Mouse (Mus musculus) adrenal gland, postnatal 36 days (tissue): Measurements from ENCODE around the gene Slc39a11. TPM values are rescaled to one million over a fixed set of nuclear protein-coding genes. Genes with fewer than 3 reads are reported as not detected.
"Not testable (repeated sequence)": the region's sequence is repeated elsewhere in the genome, so short reads cannot be mapped to it uniquely, and the experiment has no call there.

Experiments
- DNase-seq, 2 experiments: peaks; one replicate each; pipeline ENCODE4 v3.0.0; 2021; ENCODE audit warnings: mixed read lengths in 1 of 2
- total RNA-seq, 2 experiments: library from RNA; stranded (reverse); gene quantifications; 2 replicates each; pipeline ENCODE4 v1.2.3; 2021

The Slc39a11 gene
- total RNA-seq, 2 experiments from 2014 or later: 27.4 to 27.7 TPM

GRCm38 (mm10) chr11:113597632-113598031 lies 52.2 kb downstream of the Slc39a11 start:
- DNase-seq: no peak

GRCm38 (mm10) chr11:113595144-113595543 lies 54.7 kb downstream of the Slc39a11 start:
- no peak for DNase-seq

- peak; percentile 16 to 17 for DNase-seq
These were observed 60.9 kb downstream of the Slc39a11 start for GRCm38 (mm10) chr11:113588936-113589335.

GRCm38 (mm10) chr11:113586423-113586822 lies 63.5 kb downstream of the Slc39a11 start:
- DNase-seq: no peak

- DNase-seq: no peak
These were observed 65.8 kb downstream of the Slc39a11 start for GRCm38 (mm10) chr11:113583879-113584661.

GRCm38 (mm10) chr11:113577221-113577620 lies 72.7 kb downstream of the Slc39a11 start:
- DNase-seq: no peak

- DNase-seq: no peak
These were observed 77.2 kb downstream of the Slc39a11 start for GRCm38 (mm10) chr11:113572641-113573040.

GRCm38 (mm10) chr11:113571616-113572015 lies 78.3 kb downstream of the Slc39a11 start:
- DNase-seq: no peak

GRCm38 (mm10) chr11:113568999-113569398 lies 80.9 kb downstream of the Slc39a11 start:
- no peak for DNase-seq

GRCm38 (mm10) chr11:113567926-113568325 lies 82.0 kb downstream of the Slc39a11 start:
- not testable (repeated sequence) for DNase-seq

- peak; percentile 89 to 92 for DNase-seq
These were observed 84.6 kb downstream of the Slc39a11 start for GRCm38 (mm10) chr11:113565006-113565995.

- DNase-seq: no peak
These were observed 87.6 kb downstream of the Slc39a11 start for GRCm38 (mm10) chr11:113562326-113562725.

GRCm38 (mm10) chr11:113560150-113560549 lies 89.7 kb downstream of the Slc39a11 start:
- no peak for DNase-seq

GRCm38 (mm10) chr11:113558505-113558904 lies 91.4 kb downstream of the Slc39a11 start:
- DNase-seq: no peak

- no peak for DNase-seq
These were observed 93.7 kb downstream of the Slc39a11 start for GRCm38 (mm10) chr11:113556142-113556541.

- no peak for DNase-seq
These were observed 95.0 kb downstream of the Slc39a11 start for GRCm38 (mm10) chr11:113554701-113555360.

- DNase-seq: peak; percentile 17 to 51
These were observed 95.7 kb downstream of the Slc39a11 start for GRCm38 (mm10) chr11:113554194-113554593.

- DNase-seq: no peak
These were observed 96.3 kb downstream of the Slc39a11 start for GRCm38 (mm10) chr11:113553605-113554004.

GRCm38 (mm10) chr11:113552539-113552938 lies 97.3 kb downstream of the Slc39a11 start:
- DNase-seq: no peak

GRCm38 (mm10) chr11:113546217-113546877 lies 103.5 kb downstream of the Slc39a11 start:
- DNase-seq: no peak

- no peak for DNase-seq
These were observed 105.8 kb downstream of the Slc39a11 start for GRCm38 (mm10) chr11:113544017-113544640.
